Mouse (Mus musculus): Measurements from ENCODE around the gene Mtmr10.
A peak's percentile ranks its signal among the peaks of the same experiment; 100 is the strongest.

The Mtmr10 gene

GRCm38 (mm10) chr7:64287414-64288091, at the start of gene Mtmr10:
Gene Mtmr10 (plus strand): TSS chr7:64287653.
- peak; percentile 97 to 98 for DNase-seq (ENCODE audit: low spot score in 2 of 2)

- no peak for DNase-seq (ENCODE audit: low spot score in 2 of 2)
Measured at GRCm38 (mm10) chr7:64237747-64238146, 49.7 kb upstream of the Mtmr10 start.

GRCm38 (mm10) chr7:64238410-64239086, 48.9 kb upstream of the Mtmr10 start:
- DNase-seq (ENCODE audit: low spot score in 2 of 2): no peak

- DNase-seq (ENCODE audit: low spot score in 2 of 2): no peak
Measured at GRCm38 (mm10) chr7:64239138-64239805, 48.2 kb upstream of the Mtmr10 start.

- peak; percentile 6 to 24 for DNase-seq (ENCODE audit: low spot score in 2 of 2)
Measured at GRCm38 (mm10) chr7:64239806-64240315, 47.6 kb upstream of the Mtmr10 start.

- no peak for DNase-seq (ENCODE audit: low spot score in 2 of 2)
Measured at GRCm38 (mm10) chr7:64242424-64242823, 45.0 kb upstream of the Mtmr10 start.

GRCm38 (mm10) chr7:64244371-64244770, 43.1 kb upstream of the Mtmr10 start:
- no peak for DNase-seq (ENCODE audit: low spot score in 2 of 2)

- DNase-seq (ENCODE audit: low spot score in 2 of 2): no peak
Measured at GRCm38 (mm10) chr7:64246713-64247112, 40.7 kb upstream of the Mtmr10 start.

- no peak for DNase-seq (ENCODE audit: low spot score in 2 of 2)
Measured at GRCm38 (mm10) chr7:64248352-64248751, 39.1 kb upstream of the Mtmr10 start.

GRCm38 (mm10) chr7:64249715-64250114, 37.7 kb upstream of the Mtmr10 start:
- peak; percentile 13 to 46 for DNase-seq (ENCODE audit: low spot score in 2 of 2)

GRCm38 (mm10) chr7:64250417-64250816, 37.0 kb upstream of the Mtmr10 start:
- no peak for DNase-seq (ENCODE audit: low spot score in 2 of 2)

GRCm38 (mm10) chr7:64253736-64254135, 33.7 kb upstream of the Mtmr10 start:
- DNase-seq (ENCODE audit: low spot score in 2 of 2): no peak

- DNase-seq (ENCODE audit: low spot score in 2 of 2): no peak
Measured at GRCm38 (mm10) chr7:64265502-64266279, 21.8 kb upstream of the Mtmr10 start.

- DNase-seq (ENCODE audit: low spot score in 2 of 2): no peak
Measured at GRCm38 (mm10) chr7:64266587-64266986, 20.9 kb upstream of the Mtmr10 start.

GRCm38 (mm10) chr7:64271926-64272325, 15.5 kb upstream of the Mtmr10 start:
- DNase-seq (ENCODE audit: low spot score in 2 of 2): no peak

- DNase-seq (ENCODE audit: low spot score in 2 of 2): no peak
Measured at GRCm38 (mm10) chr7:64275518-64275917, 11.9 kb upstream of the Mtmr10 start.

GRCm38 (mm10) chr7:64276921-64277320, 10.5 kb upstream of the Mtmr10 start:
- peak in 1 of 2 experiments; percentile 6 for DNase-seq (ENCODE audit: low spot score in 2 of 2)

- no peak for DNase-seq (ENCODE audit: low spot score in 2 of 2)
Measured at GRCm38 (mm10) chr7:64278526-64278925, 8.9 kb upstream of the Mtmr10 start.

GRCm38 (mm10) chr7:64279548-64279947, 7.9 kb upstream of the Mtmr10 start:
- DNase-seq (ENCODE audit: low spot score in 2 of 2): peak; percentile 19 to 40

- no peak for DNase-seq (ENCODE audit: low spot score in 2 of 2)
Measured at GRCm38 (mm10) chr7:64286566-64286965, 887 bp upstream of the Mtmr10 start.

GRCm38 (mm10) chr7:64289416-64289815, 2.0 kb downstream of the Mtmr10 start:
- no peak for DNase-seq (ENCODE audit: low spot score in 2 of 2)

GRCm38 (mm10) chr7:64290431-64290830, 3.0 kb downstream of the Mtmr10 start:
- peak in 1 of 2 experiments; percentile 39 for DNase-seq (ENCODE audit: low spot score in 2 of 2)

All from heart, adult 9 months (tissue).